Mouse (Mus musculus) heart, embryonic 16.5 days (tissue): ENCODE measurements at regions not wholly inside any gene's neighbourhood (a gene's known extent, or its start where the extent isn't known, plus 50 kb on each side); places are given as distances from the start of the nearest gene placed in this dataset.

Experiments
- ATAC-seq: fragments of 200-750 bp; cut with Nextera tagmentation; replicated peaks from 2 replicates; pipeline ENCODE4 v1.8.0; 2017; ENCODE audit warnings: moderate number of reproducible peaks; ENCODE audit not compliant: insufficient read depth, low FRiP score; ENCODE audit errors: extremely low read depth
- H3K27ac ChIP-seq: fragments of 300-500 bp; sonication (generic); 2 replicates; pipeline ENCODE4 v1.5.1; 2014; ENCODE audit warnings: mild to moderate bottlenecking, low read length, control low read depth, moderate library complexity
- H3K27me3 ChIP-seq: fragments of 300-500 bp; sonication (generic); 2 replicates; pipeline ENCODE4 v1.6.1; 2014; ENCODE audit warnings: low read length, mixed read lengths; ENCODE audit not compliant: control insufficient read depth, insufficient read depth
- H3K36me3 ChIP-seq: fragments of 300-500 bp; sonication (generic); 2 replicates; pipeline ENCODE4 v1.6.1; 2014; ENCODE audit not compliant: control insufficient read depth, insufficient read depth
- H3K4me1 ChIP-seq: fragments of 300-500 bp; sonication (generic); 2 replicates; pipeline ENCODE4 v1.6.1; 2014; ENCODE audit warnings: low read length, mixed read lengths; ENCODE audit not compliant: control insufficient read depth, insufficient read depth
- H3K4me2 ChIP-seq: fragments of 300-500 bp; sonication (generic); 2 replicates; pipeline ENCODE4 v1.6.1; 2014; ENCODE audit warnings: low read depth, mild to moderate bottlenecking, control low read depth, low read length
- H3K4me3 ChIP-seq: fragments of 300-500 bp; sonication (generic); 2 replicates; pipeline ENCODE4 v1.5.1; 2014; ENCODE audit warnings: mild to moderate bottlenecking, control low read depth, low read length
- H3K9ac ChIP-seq: fragments of 300-500 bp; sonication (generic); 2 replicates; pipeline ENCODE4 v1.6.1; 2014; ENCODE audit warnings: low read length, control low read depth
- H3K9me3 ChIP-seq: fragments of 300-500 bp; sonication (generic); replicated peaks from 2 replicates; pipeline ENCODE4 v1.6.1; 2016; ENCODE audit warnings: low read length; ENCODE audit not compliant: control insufficient read depth
- WGBS: fragments of 180-500 bp; shearing (Covaris S2); extraction: QIAGEN DNeasy Blood & Tissue Kit; methylation state at CpG from one replicate; pipeline ENCODE4 v1.1.7; 2014; 5-methylcytosine and 5-hydroxymethylcytosine counted together

DNA sequence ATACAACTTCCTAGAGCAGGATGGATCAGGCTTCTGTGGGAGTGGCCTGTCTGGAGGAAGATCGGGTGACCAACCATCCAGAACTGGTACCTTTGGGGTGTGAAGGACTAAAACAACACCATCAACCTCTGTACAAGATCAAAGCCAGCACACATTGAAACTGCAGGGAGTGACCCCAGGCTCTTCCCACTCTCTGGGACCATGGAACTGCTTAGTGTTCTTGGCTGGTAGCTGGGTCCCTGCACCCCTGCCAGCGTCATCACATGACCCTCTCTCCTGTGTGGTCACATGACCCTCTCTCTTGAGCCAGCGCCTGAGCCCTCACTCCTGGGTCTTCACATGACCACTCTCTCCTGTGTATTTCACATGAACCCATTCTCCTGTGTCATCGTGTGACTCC is 178.3 kb upstream of the Cdh4 start:
- Histone ChIP-seq H3K4me2 (no peak overlapping the region), H3K9me3 (no peaks in the 10 kb centered on the region; the same call in 1 of the 2 replicates), H3K27ac (no peak overlapping the region), H3K27me3 (no peaks in the 10 kb centered on the region), H3K4me1 (no peaks in the 10 kb centered on the region), H3K4me3 (no peak overlapping the region), H3K36me3 (no peaks in the 10 kb centered on the region), H3K9ac (no peak overlapping the region)
- 61% methylated on average over 4 of the region's 4 CpGs for WGBS
- no peak for ATAC-seq

DNA sequence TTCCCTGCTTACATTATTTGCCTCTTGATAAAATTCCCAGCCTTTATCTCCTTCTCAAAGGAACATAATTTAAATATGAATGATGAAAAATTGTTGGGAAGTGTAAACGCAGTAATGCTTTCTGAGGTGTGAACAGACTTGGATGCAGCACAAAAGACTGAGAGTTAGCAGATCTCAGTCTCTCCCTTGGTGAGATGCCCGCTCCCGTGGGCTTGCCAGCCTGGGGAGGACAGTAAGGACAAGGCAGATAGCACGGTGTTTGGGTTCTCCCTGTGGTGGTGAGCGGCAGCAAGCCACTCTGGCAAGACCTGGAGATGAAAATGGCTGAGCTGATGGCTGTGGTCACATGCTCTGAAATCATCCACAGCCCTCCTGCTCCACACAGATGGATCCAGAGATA is 176.8 kb upstream of the Cdh4 start:
- Histone ChIP-seq H3K36me3 (no peaks in the 10 kb centered on the region), H3K9ac (no peak overlapping the region), H3K4me1 (no peaks in the 10 kb centered on the region), H3K27ac (no peak overlapping the region), H3K4me2 (no peak overlapping the region), H3K27me3 (no peaks in the 10 kb centered on the region), H3K4me3 (no peak overlapping the region), H3K9me3 (no peaks in the 10 kb centered on the region; the same call in 1 of the 2 replicates)
- ATAC-seq, result no peak
- 68% methylated on average over 5 of the region's 5 CpGs for WGBS

DNA sequence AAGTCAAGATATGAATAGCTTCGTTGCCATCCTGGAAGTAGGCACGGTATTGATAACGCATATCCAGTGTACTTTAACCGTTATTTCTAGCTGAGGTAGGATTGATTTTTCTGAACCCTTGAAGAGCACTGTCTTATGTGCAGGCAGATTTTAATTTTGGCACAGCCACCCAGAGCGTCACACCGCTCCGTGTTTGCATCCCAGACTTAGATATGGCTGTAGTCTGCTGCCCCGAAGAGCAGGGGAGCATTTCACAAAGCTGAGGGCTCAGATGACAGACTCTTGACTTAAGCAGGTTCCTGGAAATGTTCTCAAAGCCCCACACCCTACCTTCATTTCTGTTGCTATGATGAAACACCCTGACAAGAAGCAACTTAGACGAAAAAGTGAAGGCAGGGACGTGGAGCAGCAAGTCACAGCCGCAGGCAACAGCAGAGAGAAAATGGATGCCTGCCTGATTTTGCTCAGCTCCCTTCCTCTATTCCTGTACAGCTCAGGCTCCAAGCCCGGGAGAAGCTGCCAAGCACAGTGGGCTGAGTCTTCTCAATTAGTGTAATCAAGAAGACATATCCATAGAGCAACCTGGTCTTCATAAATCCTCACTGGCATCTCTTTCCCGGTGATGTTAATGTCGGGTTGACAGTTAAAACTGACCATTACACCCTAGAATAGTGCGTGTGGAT is 164.9 kb upstream of the Cdh4 start:
- Histone ChIP-seq H3K4me3 (no peak overlapping the region), H3K27me3 (no peaks in the 10 kb centered on the region), H3K27ac (no peak overlapping the region), H3K4me1 (no peaks in the 10 kb centered on the region), H3K9ac (no peak overlapping the region), H3K36me3 (no peaks in the 10 kb centered on the region), H3K9me3 (no peaks in the 10 kb centered on the region), H3K4me2 (no peak overlapping the region)
- ATAC-seq, result no peak
- WGBS, result 71% methylated on average over 15 of the region's 15 CpGs

DNA sequence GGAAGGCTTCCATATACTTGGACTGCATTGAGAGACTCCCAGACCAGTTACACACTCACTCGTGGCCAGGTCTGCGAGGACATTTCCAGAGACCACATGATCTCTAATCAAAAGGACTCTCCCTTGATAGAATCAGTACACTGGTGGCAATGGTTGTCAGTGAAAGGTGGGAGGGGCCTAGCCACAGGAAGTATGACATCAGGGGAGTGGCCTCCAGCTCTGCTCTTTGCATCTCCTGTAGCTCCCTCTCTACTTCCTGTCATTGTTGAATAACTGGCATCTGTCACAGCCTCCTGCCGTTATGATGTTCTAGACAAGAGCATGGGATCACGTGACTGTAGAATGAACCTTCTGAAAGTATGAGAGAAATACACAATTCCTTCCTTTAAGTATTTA is 164.3 kb upstream of the Cdh4 start:
- Histone ChIP-seq H3K4me1 (no peaks in the 10 kb centered on the region), H3K27ac (no peak overlapping the region), H3K36me3 (no peaks in the 10 kb centered on the region), H3K4me3 (no peak overlapping the region), H3K27me3 (no peaks in the 10 kb centered on the region), H3K9me3 (no peaks in the 10 kb centered on the region), H3K9ac (no peak overlapping the region), H3K4me2 (no peak overlapping the region)
- no peak for ATAC-seq
- 63% methylated on average over 4 of the region's 4 CpGs for WGBS

DNA sequence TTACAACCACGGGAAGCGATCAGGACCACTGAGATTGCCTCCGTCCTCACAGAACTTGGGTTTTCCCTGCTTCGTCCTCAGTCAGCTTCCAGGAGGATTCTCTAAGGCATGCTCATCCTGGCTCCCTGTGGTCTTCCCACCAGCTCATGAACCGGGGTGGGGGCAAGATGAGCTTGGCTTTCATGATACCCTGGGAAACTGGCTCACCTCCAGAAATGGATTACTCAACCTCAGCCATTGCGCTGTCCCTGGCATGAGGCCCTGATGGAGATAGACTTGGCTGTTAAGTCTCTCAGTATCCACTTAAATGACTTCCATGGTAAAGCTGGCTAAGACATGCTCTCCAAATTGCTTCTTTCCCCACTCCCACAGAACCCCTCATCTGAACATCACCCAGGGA is 160.0 kb upstream of the Cdh4 start:
- no peak overlapping the region for H3K27ac ChIP-seq
- no peak for ATAC-seq
- H3K36me3 ChIP-seq, result no peaks in the 10 kb centered on the region
- H3K9ac ChIP-seq, result no peak overlapping the region
- H3K4me1 ChIP-seq, result no peaks in the 10 kb centered on the region
- H3K4me3 ChIP-seq, result no peak overlapping the region
- H3K4me2 ChIP-seq, result no peak overlapping the region
- WGBS, result 80% methylated on average over 6 of the region's 6 CpGs
- H3K27me3 ChIP-seq, result no peaks in the 10 kb centered on the region
- H3K9me3 ChIP-seq, result no peaks in the 10 kb centered on the region

DNA sequence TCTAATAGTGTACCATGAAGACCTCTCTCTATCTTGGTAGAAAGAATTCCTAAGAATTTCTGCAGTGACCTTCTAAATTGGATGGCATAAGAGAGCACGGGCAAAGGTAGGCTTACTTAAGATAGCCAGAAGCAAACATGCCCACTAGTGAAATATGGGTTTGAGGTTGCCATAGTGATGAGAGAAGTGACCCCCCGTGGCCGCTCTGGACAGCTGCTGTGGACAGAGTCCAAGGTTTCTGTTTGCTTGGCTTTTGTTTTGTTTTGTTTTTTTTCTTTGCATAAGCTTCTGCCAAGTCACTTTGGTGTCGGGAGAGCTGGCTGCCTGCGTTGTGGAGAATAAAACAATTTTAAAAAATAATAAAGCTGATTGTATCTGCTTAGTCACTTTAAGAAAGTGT is 151.8 kb upstream of the Cdh4 start:
- 55% methylated on average over 5 of the region's 5 CpGs for WGBS

DNA sequence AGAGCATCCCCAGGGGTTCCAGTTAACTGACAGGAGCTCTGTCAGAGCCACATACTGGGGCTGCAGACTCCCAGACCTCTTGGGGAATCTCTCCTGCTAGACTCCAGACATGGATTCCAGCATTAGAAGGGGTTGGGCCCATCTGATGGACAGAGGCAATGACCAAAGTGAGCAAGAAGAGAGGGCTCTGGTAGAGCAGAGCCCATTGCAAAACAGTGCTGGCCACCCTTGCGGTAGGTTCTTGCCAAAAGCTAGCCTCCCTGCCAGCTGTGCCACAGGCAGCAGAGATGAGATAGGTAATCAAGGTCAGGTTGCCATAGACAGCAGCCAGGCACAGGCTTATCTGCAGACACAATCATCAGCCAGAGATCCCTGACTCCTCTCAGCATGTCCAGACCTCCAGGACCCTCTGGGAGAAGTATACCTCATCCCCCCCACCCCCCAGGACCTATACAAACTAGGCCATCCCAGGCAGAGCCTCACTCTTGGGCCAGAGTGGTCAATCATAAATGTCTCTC is 151.1 kb upstream of the Cdh4 start:
- ATAC-seq, result no peak
- Histone ChIP-seq H3K27me3 (no peaks in the 10 kb centered on the region; the same call in 1 of the 2 replicates), H3K9ac (no peak overlapping the region), H3K4me2 (no peak overlapping the region), H3K27ac (no peak overlapping the region), H3K4me3 (no peak overlapping the region), H3K9me3 (no peaks in the 10 kb centered on the region), H3K36me3 (no peaks in the 10 kb centered on the region), H3K4me1 (no peaks in the 10 kb centered on the region)
- 86% methylated on average over 1 of the region's 1 CpGs for WGBS

More for the DNA sequence above, 151.8 kb upstream of the Cdh4 start:
- Histone ChIP-seq H3K9ac (no peak overlapping the region), H3K4me2 (no peak overlapping the region), H3K27me3 (no peaks in the 10 kb centered on the region; the same call in 1 of the 2 replicates), H3K4me1 (no peaks in the 10 kb centered on the region), H3K27ac (no peak overlapping the region), H3K4me3 (no peak overlapping the region), H3K9me3 (no peaks in the 10 kb centered on the region), H3K36me3 (no peaks in the 10 kb centered on the region)
- no peak for ATAC-seq

DNA sequence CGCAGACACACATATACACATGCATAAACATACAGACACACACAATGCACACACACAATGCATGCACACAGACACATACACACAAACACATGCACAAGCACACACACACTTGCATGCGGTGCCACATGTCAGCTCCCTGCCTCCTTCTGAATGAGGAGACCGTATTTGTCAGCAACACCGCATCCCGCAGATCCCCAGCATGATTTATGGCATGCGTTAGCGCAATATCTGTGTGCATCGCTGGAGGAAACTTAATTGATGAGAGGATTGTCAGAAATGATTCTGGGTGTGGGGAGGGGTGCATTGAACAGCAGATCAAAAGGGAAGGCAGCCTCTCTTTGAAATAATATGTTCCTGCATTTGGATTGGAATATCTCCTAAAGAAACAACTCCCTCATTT is 150.3 kb upstream of the Cdh4 start:
- no peak overlapping the region for H3K4me2 ChIP-seq
- no peak overlapping the region for H3K9ac ChIP-seq
- no peaks in the 10 kb centered on the region for H3K9me3 ChIP-seq
- 87% methylated on average over 8 of the region's 8 CpGs for WGBS
- H3K4me3 ChIP-seq, result no peak overlapping the region
- no peak for ATAC-seq
- H3K27me3 ChIP-seq, result no peaks in the 10 kb centered on the region; the same call in 1 of the 2 replicates
- H3K27ac ChIP-seq, result no peak overlapping the region
- H3K4me1 ChIP-seq, result no peaks in the 10 kb centered on the region
- H3K36me3 ChIP-seq, result no peaks in the 10 kb centered on the region

DNA sequence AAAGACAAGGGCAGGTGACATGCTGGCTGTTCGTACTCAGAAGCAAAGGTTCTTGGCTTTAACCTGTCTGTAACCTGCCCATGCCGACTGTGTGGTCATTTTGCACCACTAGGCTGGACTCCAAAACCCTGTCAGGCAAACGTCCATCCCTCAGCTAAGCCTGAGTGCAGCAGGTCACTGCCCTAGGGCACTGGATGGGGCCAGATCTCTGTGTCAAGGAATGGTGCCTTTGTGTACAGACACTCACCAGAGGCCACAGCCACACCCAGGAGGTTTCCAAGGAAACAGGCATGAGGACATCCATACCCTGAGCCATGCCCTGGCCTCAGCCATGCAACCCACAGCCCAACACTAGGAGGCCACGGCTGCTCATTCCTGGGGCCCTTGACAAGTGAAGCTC is 149.7 kb upstream of the Cdh4 start:
- no peak for ATAC-seq
- no peaks in the 10 kb centered on the region; the same call in 1 of the 2 replicates for H3K27me3 ChIP-seq
- WGBS, result 53% methylated on average over 4 of the region's 4 CpGs

More for the DNA sequence above, 149.7 kb upstream of the Cdh4 start:
- Histone ChIP-seq H3K9ac (no peak overlapping the region), H3K27ac (no peak overlapping the region), H3K9me3 (no peaks in the 10 kb centered on the region), H3K4me2 (no peak overlapping the region), H3K4me3 (no peak overlapping the region), H3K4me1 (no peaks in the 10 kb centered on the region), H3K36me3 (no peaks in the 10 kb centered on the region)
